Mouse (Mus musculus) frontal cortex, adult (tissue): ENCODE measurements around the gene Tnfsf9.

Experiments
- ATAC-seq: cut with Nextera tagmentation; 2 replicates; pipeline ENCODE4 v1.9.2; 2017; ENCODE audit warnings: mild to moderate bottlenecking, moderate library complexity, mixed read lengths; ENCODE audit not compliant: low TSS enrichment

The Tnfsf9 gene

DNA sequence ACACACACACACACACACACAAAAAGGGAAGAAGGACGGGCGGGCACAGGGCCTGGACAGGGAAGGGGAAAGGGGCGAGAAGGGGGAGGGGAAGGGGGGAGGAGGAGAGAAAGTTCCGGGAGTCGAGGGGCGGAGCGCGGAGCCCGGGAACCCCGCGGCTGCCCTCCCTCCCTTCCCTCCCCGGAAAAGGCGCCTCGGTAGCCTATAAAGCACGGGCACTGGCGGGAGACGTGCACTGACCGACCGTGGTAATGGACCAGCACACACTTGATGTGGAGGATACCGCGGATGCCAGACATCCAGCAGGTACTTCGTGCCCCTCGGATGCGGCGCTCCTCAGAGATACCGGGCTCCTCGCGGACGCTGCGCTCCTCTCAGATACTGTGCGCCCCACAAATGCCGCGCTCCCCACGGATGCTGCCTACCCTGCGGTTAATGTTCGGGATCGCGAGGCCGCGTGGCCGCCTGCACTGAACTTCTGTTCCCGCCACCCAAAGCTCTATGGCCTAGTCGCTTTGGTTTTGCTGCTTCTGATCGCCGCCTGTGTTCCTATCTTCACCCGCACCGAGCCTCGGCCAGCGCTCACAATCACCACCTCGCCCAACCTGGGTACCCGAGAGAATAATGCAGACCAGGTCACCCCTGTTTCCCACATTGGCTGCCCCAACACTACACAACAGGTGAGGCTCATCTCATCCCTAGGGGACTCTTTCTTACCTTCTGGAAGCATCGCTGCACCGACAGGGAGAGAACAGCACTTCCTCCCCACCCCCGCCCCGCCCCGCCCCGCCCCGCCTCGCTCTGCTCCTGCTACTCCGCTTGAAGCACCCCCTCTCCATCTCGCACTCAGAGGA, at the start of gene Tnfsf9:
Gene Tnfsf9 (plus strand): TSS at position 145 of the 854 bp plus-strand sequence.
- ATAC-seq, result peak; percentile 85

DNA sequence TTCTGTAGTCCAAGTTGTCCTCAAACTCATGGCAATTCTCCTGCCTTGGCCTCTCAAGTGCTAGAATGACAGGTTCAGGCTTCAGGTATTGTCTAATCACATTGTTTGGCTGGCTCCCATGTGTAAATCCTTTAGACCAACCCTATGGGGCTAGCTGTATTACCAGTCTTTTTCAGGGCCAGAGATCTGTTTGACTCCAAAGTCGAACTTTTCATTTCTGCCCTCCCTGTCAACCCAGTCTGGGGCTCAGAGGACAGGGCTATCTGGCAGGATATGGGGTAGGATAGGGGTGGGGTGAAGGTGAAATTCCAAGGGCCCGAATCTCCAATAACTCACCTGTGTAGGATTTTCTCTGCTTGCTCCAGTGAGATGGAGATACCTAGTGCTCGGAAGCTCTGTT, 48.9 kb upstream of the Tnfsf9 start:
- no peak for ATAC-seq

DNA sequence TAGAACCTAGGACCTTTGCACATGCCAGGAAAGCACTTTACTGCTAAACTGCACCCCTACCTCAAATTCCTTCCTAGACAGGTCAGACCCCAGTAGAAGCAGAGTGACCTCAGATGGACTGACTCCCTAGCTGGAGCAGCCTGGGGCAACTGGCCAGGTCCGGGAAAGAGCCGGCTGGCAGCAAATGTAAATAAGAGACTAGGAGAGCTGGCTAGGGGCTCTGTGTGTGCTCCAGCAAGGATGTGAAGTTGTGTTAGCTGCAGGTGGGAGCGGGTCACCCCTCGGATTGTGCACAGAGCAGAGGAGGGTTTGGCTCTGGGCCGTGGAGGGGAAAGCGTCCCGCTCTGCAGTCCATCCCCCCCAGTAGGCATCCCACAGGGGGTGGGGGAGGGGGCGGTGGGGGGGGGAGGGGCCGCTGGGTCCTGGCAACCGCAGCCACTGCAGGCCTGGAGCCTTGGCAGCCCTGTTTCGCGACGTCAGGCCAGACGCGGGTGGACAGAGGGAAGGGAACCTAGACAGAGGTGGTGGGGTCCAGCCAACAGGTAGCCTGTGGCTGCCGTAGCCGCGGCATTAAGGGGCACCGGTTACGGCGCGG, 46.1 kb upstream of the Tnfsf9 start, which contains the start of gene Crb3:
Gene Crb3 (plus strand): TSS at position 215 of the 595 bp plus-strand sequence.
- no peak for ATAC-seq

DNA sequence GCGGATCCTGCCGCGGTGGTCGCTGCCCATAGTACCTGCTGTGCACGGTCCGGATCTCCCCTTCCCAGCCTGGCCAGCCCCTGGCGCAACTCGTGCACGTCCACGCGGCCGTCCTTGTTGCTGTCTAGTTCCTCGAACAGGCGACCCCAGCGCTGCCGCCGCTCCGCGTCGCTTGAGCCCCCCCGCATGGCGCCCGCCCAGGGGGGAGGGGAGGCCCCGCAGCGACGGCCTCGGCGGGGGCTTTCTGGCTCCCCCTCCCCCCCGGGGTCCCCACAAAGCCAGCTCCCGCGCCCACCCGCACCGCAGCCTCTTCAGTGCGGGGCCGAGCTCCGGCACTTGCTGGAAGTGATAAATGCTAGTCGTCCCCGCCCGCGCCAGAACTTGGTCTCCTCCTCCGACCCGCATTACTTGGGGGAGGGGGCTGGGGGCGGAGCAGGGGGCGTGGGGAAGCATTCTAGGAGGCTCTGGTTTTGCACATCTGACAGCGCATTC, 45.6 kb upstream of the Tnfsf9 start, which contains the start of gene Slc25a23:
Gene Slc25a23 (minus strand): TSS at position 378 of the 492 bp plus-strand sequence.
- peak; percentile 22 for ATAC-seq

DNA sequence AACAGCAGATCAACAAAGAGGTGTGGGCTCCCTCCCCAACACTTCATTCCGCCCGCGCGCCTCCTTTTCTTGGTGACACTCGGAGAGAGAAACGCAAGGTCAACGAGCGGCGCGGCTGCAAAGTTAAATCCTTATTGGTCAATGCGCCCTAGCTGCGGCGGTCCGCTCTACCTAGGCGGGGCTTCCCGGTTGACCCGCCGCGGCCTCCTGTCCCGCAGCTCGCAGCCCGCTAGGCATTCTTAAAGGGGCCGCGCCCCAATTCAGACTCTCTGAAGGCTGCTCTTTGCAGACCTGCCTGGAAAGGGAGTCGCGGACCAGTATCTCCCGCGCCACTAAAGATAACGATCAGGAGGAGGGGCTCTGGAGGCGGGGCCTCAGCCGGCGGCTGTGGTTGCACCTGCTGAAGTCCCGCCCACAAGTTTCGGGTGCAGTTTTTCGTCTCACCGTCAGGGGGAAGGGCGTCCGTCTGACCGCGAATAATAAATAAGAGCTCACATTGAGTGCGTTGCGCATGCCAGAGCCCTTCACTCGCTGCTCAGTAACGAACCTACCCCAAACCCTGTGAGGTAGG, 44.8 kb upstream of the Tnfsf9 start:
- peak; percentile 87 for ATAC-seq

DNA sequence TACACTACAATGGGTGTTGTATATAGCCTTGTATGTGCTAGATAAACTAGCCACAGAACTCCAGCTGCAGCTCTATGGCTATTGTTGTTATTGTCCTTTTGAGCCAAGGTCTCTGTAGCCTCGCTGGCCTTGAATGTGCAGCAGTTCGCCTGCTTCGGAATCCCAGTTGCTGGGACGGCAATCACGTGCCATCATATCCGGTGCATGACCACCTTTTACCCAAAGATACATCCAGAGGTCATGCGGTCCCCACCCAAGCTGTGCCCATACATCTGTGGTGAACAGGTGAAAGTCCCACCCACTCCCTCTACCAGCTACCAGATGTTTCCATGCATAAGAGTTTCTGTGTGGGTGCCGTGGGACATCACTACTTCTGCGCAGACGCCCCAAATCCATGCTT, 44.1 kb upstream of the Tnfsf9 start:
- no peak for ATAC-seq

DNA sequence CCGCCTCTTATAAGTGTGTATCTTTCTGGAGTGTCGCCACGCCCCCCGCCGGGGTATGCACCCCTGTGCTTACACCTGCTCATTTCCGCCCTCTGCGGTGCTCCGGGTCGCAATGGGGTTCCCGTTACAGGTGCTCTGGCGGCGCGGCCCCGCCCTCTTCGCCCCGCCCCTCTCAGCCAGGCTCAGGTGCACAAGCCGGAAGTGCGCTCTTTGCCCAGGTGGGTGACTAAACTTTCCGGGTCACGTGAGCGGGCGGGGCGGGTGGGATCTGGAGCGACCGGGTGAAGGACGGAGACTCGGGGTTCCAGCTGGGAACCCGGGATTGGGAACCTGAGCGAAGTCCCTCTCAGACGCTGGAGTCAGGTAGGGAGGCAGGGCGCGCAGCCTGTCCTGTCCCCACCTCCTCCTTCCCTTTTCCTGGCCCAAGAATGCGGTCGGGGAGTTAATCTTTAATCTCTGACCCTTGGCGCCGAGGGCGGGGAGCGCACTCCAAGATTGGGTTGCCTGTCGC, 43.1 kb upstream of the Tnfsf9 start:
- ATAC-seq, result no peak

DNA sequence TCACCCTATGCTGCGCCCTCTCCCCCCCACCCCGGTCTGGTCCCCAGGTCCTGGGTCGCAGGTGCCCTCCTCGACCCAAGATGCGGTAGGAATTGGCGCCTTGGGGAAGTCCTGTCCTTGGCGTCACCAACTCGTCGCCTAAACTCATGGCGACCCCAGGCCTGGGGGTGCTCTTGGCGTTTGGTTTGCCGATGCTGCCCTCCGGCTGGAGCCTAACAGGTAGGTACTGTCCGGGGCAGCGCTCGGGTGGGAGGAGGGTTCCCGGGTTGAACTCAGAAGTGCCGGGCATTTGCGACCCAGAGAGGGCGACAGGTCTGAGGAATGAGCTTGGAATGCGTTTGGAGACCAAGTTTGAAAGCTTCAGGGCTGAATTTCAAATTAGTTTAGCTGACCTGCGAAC, 42.6 kb upstream of the Tnfsf9 start:
- no peak for ATAC-seq

DNA sequence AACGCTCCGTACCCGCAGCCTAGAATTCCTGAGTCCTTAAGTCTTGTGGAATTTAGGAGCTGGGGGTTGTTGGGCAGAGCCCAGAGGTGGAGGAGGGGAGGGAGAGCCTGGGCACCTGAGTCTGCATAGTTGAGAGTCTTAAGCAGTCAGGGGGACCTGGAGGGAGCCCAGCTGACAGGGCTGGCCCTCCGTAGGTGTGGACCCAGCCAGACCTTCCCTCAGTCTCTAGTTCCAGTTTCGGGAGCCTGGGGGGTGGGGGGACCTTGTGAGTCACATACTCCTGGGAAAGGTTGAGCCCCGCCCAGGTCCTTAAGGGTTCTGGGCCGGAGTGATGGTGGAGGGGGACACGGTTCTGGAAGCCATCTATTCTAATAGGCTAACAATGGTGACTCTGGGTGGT, 42.1 kb upstream of the Tnfsf9 start:
- no peak for ATAC-seq

DNA sequence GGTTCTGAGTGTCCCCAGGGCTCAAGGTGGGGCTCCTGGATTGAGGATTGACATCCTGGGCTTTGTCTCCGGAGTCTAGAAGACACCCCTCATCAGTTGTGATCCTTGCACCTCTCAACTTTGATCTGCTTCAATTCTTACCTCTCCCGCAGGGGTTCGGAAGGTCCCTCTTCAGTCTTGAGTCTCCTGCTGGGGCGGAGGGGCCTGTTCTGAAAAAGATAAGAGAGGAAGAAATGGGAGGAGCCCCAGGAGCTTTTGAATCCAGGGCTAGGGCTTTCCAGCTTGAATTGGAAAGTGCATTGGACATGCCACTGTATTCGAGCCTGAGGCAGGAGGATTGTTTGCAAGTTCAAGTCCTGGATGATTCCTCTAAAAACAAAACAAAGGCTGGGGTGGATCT, 38.2 kb upstream of the Tnfsf9 start:
- no peak for ATAC-seq

DNA sequence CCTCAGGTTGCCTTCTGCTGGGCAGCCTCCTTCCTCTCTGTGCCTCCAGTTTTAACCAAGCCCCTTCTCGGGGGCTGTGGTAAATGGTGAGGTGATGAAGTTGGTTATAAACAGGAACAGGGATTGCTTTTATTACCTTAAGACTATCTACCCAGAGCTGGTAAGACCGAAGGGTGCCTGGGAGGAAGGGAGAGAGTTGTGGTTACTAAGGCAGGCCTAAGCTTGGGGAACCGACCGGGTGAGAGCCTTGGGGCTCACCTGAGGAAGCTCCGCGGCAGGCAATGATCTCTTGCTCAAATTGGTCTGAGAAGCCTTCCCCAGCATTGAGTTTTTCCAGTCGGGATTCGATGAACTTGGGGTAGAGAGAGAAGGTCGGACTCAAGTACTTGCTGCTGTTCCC, 34.9 kb upstream of the Tnfsf9 start:
- ATAC-seq, result no peak

DNA sequence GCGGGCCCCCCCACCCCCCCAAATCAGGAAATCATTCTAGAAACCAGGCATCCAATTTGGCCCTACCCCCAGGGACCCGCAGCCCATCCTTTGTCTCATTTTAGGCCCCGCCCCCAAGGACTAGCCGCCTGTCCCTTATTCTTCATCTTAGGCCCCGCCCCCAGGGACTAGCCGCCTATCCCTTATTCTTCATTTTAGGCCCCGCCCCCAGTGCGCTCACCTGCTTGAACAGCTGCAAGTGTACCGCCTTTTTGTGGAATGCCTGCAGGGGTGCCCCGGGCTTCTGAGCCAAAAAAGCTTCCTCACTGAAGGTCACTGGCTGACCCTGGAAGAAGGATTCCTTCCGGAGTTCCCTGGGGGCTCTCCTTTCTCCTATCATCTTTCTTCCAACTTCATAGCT, 34.4 kb upstream of the Tnfsf9 start:
- no peak for ATAC-seq

DNA sequence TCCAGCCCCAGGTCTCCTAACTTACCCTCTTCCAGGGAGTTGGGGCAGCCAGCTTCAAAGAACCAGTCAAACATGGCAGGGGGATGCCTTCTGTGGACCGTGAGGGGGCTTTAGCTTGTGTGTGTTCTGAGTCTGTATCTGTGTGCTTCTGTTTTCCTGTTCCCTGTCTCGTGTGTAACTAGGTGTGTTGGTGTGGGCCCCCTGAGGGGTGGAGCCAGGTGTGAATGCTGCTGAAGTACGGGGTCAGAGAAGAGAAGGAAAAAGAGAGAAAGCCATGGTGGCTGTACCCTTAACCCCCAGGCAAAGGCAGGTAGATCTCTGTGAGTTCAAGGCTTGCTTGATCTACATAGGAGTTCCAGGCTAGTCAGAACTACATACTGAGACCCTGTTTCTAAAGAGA, 28.2 kb upstream of the Tnfsf9 start:
- ATAC-seq, result no peak

DNA sequence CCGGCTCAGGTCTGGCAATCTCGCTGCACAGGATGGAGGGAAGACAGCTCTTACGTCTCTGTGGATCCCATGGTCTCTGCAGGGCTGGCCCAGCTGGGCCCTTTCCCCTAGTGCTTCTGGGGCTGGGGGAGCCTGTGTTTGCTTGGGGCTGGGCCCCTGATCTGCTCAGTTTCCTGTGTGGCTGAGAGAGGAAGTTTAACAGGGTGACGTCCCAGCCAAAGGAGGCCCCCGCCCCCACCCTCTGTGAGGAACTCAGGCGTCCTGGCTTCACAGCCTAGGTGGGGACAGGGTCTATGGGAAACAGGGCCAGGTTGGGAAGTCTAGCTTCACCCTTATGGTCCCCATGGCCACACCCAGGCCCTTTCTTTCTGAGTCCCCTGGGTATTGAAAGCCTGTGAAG, 26.8 kb upstream of the Tnfsf9 start, which contains the start of gene Dennd1c:
Gene Dennd1c (minus strand): TSS at position 179 of the 400 bp plus-strand sequence.
- ATAC-seq, result 0 out of 2 replicates have a peak, but pooled peaks have one; percentile 10

DNA sequence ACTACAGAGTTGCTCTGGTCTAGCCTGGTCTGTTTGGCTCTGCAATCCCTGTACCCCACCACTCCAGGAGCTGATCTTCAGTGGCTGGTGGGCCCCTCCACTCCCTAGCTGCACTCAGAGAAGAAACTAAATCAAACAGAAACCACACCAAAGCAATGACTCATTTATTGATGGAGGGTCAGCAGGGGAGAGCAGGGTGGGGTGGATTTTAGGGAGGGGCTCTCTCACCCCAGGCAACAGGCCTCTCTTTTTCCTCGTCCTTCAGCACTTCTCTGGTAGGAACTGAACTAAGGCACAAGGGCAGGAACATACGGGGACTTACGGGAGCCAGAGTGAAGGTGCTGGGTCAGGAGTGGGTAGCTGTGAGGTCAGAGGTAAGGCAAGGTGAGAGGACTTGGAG, 25.2 kb upstream of the Tnfsf9 start:
- ATAC-seq, result no peak

DNA sequence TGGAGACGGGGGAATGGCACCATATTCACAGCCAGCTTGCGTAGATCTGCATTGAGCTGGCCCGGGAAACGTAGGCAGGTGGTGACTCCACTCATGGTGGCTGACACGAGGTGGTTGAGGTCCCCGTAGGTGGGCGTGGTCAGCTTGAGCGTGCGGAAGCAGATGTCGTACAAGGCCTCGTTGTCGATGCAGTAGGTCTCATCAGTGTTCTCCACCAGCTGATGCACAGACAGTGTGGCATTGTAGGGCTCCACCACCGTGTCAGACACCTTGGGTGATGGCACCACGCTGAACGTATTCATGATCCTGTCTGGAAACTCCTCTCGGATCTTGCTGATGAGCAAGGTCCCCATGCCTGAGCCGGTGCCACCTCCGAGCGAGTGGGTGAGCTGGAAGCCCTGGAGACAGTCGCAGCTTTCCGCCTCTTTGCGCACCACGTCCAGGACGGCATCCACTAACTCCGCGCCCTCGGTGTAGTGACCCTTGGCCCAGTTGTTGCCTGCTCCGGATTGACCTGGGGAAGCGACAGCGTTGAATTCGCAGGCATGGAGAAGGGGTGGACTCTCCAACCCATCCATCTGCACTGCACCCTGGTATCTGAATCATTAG, 23.8 kb upstream of the Tnfsf9 start:
- ATAC-seq, result no peak

DNA sequence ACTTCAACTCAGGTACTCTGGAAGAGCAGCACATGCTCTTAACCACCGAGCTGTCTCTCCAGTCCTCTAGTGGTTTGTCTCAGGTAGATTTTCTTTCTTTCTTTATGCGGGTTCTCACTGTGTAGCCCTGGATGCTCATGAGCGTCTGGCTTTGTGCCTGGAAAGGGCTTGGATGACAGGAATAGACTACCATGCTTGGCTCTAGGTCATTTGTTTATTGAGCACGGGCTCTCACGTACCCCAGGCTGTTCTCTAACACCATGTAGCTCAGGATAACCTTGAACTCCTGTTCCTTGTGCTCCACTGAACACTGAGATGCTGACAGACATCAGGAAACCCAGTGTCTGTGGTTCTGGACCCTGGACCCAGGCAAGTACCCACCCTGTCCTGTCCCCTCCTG, 22.6 kb upstream of the Tnfsf9 start:
- no peak for ATAC-seq

DNA sequence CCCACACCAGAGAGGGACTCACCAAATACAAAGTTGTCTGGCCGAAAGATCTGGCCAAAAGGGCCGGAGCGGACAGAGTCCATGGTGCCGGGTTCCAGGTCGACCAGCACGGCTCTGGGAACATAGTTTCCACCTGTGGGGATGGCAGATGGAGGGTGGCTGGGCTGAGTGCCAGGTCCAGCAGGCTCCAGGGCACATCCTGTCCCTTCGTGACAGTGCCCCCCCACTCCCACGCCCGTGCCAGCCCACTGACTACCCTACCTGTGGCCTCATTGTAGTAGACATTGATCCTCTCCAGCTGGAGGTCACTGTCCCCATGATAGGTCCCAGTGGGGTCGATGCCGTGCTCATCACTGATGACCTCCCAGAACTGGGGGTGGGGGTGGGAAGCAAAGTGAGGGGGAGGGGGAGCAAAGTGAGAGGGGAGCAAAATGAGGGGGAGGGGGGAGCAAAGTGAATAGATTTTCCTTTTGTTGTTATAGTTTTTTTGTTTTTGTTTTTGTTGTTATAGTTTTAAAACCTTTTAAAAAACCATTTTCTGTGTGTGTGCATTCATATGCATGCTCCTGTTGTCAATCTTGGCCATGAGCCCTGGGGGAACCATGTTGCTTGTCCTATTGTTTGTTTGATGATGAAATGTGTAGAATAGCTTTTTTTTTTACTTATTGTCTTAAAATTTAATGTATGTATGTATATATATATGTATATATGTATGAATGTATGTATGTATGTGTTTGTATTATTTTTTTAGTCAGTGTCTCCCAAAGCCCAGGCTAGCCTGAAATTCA, 19.0 kb upstream of the Tnfsf9 start:
- ATAC-seq, result no peak

DNA sequence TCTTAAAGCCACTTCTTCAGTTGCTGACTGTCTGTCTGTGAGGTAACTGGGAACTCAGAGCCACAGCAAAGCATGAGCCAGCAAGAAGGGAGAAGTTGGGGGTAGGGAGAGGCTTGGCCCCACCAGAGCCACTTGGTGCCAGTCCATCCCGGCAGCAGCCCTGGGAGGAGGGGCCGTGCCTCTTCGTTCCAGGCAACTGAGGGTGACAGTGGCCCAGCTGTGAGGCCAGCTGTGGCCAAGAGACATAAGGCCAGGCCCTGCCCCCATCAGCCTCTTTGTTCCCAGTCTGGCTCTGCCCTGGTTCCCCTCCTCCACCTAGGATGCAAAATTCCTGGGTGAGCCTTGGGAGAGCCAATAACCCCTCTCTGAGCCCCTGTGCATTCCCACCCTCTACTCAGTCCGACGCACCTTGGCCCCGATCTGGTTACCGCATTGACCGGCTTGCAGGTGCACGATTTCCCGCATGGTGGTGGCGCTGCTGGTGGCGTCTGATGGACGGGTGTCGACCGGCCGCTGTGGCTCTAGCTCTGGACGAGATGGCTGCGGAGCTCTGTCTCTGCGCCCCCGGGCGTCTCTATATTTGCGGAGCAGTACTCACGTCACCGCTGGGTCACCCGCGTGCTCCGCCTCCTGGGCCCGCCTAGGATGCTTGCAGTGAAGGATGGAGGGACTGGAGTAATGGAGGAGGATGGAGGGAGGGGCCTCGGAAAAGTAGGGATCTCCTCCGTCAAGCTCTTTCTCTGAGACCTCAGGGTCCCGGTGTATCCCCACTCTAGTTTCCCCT, 17.9 kb upstream of the Tnfsf9 start, which contains the start of gene Tubb4a:
Gene Tubb4a (minus strand): TSS at position 734 of the 784 bp plus-strand sequence.
- peak; percentile 98 for ATAC-seq

DNA sequence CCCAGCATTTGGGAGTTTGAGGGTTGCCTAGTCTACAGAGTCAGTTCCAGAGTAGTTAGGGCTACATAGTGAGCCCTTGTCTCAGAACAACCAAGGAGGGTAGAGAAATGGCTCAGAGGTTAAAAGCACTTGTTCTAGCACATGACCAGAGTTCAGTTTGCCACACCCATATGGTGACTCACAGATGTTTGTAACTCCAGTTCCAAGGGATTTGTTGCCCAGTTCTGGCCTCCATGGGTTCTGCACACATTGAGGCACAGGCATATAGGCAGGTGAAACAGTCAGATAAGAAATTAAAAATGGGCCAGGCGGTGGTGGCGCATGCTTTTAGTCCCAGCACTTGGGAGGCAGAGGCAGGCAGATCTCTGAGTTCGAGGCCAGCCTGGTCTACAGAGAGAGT, 10.9 kb upstream of the Tnfsf9 start:
- ATAC-seq, result no peak
